Mouse (Mus musculus): ENCODE measurements around the gene Wsb2.
A peak's percentile ranks its signal among the peaks of the same experiment; 100 is the strongest.
"Not testable (repeated sequence)": the region's sequence is repeated elsewhere in the genome, so short reads cannot be mapped to it uniquely, and the experiment has no call there.

Gene Wsb2

DNA sequence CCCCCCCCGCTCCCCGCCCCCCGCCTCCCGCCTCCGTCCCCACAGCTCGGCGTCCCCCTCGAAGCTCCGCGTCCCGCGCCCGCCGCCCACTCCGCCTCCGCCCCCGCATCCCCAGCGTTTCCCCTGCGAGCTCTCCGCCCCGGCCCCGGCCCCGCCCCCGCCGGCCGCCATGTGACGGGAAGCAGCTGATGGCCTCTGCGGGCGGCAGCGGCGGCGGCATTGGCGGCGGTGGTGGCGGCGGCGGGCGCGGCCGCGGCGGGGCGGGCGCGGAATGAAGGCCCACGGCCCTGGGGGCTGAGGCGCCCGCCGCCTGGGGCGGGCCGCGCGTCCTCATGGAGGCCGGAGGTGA is at the start of gene Wsb2:
Gene Wsb2 (plus strand): TSS at position 176 of the 349 bp plus-strand sequence.
- DNase-seq (ENCODE audit: low spot score), result peak; percentile 89

DNA sequence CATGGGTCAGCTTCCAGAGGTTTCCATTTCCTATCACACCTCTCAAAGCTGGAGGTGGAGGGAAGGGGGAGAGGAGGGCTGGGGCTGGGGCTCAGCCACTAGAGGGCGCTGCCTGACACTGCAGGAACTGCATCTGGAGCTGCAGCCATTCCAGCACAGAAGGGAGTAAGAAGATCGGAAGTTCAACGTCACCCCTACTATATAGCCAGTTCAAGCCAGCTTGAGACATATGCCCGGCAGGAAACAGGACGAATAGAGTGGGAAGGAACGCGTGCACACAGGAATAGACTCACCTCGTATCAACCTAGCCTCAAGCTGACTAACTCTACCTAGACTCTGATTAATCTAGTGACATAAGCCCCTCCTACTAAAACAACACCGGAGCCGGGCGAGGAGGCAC is 49.4 kb upstream of the Wsb2 start:
- peak; percentile 76 for DNase-seq (ENCODE audit: low spot score)

DNA sequence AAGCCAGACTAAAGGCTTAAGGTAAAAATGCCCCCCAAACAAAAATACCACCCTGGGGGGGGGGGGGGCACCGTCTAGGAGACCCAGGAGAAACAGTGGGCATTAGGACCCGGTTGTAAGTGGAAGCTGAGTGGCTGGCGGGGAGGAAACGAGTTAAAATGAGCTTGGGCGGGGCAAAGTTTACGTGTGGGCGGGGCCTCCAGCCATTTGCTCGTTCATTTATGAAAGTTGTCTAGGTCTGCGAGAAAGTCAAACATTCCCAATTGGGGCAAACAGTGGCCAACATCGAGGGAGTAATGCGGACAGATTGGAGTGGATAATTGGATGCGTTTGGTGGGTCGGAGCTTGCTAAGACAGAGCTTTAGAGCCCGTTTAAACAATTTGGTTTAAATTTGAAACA is 43.7 kb upstream of the Wsb2 start:
- DNase-seq (ENCODE audit: low spot score), result peak; percentile 59

DNA sequence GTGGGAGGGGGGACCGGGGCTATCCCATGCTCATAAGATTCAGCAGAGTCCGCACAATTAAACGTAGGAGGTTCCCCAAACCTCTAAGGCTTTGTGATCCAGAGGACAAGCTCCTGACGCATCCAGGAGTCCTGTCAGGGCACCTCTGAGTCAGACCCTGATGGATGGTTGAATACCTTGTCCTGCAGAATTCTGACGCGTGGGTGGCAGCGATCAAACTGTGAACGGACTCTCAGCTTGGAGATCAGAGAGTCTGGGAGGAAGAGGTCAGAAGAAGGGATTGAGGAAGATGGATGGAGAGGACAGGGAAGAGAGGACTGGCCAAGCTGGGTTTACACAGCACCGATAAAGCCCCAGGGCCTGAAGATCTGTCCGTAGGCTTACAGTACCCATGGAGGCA is 43.2 kb upstream of the Wsb2 start:
- DNase-seq (ENCODE audit: low spot score), result no peak

DNA sequence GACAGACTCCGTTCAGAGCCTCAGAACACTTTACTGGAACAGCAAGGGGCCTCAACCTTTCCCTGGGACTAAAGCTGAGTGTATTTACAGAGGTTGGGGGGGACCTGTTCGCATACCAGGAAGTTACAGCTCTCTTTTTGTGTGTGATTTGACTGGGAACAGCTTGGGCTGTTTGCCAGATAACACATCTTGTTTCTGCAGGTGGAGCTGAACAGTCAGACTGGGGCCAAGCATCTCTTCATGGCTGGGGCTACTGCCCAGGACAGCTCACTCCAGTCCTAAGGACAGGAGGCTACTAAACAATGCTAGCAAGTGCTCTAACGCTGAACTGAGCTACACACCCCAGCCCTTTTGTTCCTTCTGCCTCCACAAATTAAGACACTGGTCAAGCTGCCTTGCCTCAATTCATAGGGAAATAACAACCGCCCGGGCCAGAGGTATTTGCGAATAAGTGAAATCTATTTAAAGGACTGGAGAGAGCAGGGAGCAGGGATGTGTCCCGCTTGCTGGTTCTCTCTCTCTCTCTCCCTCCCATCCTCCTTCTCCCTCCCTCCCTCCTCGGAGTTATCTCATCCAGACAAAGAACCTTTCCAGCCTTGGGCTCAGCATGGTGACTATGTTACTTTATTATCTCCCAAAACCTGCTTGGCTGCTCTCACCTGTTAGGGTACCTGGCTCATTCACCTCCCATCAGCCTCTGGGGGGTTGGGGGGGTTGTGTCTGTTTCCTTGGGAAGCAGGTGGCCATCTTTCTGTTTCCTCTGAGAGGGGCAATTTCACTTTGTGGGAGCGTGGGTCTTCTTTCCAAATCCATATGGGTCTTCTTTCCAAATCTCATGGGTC is 42.3 kb upstream of the Wsb2 start:
- DNase-seq (ENCODE audit: low spot score), result no peak

DNA sequence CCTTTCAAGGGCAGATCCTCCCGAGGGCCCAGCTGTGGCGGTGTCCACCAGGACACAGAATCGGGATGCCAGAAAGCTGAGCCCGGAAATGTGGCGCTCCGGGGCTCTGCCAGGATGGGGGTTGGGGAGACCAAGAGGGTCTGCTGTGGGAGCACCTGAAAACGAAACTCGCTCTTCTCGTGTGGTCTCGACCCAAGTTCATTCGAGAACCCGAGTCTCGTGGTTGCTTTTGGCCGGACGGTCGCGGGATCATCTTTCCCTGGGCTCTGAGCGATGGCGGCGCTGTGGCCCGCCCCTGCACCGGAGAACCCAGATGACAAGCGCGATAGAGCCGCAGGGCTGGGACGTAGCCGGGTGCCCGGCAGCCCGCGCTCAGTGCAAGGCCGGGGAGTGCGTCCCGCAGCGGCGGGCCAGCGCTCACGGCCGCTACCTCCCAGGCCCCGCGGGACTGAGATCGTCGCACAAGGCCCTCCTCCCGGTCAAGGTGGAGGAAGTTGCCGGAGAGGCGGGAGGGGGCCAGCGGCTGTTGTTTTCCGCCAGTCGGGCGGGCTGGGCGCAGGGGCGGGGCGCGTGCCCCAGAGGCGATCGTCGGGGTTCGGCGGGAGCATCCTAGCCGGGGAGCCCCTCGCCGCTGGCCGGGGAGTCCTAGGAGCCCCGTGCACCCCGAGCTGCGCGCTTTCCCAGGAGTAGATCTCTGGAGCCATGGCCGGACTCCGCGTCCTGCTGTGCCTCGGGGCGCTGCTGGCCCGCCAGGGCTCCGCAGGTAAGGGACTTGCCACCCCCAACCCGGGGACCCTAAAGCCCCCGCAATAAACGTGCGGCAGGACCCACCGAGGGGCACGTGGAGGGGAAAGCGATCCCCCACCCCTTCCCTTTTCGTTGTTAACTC is 38.1 kb upstream of the Wsb2 start, which contains the start of gene Vsig10:
Gene Vsig10 (plus strand): TSS at position 343 of the 889 bp plus-strand sequence.
- peak; percentile 80 for DNase-seq (ENCODE audit: low spot score)

DNA sequence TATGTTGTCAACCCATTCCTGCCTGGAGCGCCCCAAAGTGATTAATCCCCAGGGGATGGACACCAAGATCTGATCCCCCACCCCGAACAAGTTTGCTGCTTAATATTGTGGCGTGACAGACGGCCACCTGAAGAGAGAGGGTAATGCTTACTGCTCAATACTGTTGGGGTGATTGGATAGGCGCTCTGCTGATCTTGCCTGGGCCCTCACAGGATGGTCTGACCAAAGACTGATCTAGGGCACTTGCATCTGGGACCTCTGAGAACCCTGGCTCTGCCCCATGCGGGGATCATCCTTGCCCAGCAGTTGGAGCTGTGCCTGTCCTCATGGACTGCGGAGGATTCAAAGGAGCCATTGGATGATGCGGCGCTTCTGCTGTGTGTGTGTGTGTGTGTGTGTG is 33.4 kb upstream of the Wsb2 start:
- no peak for DNase-seq (ENCODE audit: low spot score)

DNA sequence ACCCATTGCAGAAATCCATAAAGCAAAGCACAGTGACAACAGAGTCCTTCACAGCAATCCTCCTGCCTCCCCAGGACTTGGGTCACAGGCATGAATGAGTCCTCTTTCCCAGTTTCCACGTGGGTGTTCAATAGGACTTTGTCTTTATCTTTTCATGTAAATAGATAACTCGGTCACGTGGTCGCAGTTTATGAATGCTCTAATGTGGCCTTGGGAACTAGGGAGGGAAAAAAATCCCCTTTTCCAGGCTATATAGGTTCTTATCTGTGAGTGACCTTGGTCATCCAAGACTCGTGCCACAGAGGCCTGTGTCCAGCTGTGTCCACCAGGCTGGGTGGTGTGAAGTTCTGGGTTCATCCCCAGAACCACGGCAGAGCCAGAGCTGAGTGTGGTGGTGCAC is 30.7 kb upstream of the Wsb2 start:
- no peak for DNase-seq (ENCODE audit: low spot score)

DNA sequence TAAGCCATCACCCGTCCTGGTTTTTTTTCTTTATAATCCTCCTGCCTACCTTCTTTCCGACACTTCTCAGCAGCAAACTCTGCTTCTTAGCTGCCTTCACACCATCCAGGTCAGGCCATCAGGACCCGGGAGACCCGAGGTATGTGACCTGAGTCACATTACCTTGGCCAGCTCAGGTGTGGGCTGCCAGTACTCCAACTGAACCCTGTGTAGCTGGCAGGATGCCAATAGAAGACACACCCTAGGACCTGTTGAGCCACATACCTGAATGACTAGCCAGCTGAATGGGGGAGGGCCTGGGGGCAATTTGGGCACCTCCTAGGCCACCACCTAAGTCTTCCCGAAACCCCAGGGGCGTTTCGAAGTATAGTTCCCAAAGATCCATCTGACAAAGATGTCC is 26.6 kb upstream of the Wsb2 start:
- no peak for DNase-seq (ENCODE audit: low spot score)

DNA sequence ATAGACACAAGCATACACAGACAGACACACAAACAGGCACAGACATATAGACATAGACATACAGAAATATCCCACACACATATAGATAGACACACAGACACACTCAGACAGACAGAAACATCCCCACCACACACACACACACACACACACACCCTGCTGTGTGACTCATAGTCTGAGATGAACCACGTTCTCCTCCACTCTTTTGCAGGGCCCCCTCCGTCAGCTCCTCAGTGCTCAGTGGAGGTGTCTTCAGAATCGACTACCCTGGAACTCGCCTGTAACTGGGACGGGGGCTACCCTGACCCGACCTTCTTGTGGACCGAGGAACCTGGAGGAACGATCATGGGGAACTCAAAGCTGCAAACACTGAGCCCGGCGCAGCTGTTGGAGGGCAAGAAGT is 19.1 kb upstream of the Wsb2 start:
- no peak for DNase-seq (ENCODE audit: low spot score)

DNA sequence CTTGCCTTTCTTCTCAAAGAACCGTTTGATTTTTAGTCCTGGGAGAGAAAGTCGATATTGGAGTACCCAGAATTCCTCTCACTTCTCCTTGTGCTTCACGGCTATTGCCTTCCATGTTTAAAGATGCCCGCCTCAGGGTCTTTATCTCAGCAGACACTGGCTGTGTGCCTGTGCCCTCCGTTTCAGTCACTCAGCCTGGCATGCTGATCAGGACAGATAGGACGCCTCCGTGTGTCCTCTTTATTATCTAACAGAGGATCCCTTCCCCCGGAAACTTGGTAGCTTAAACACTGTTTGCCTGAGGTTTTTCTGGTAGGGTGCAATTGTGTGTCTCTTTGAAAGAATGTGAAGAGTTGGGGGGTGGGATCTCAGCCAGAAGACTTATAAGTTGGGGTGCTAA is 18.6 kb upstream of the Wsb2 start:
- DNase-seq (ENCODE audit: low spot score), result no peak

DNA sequence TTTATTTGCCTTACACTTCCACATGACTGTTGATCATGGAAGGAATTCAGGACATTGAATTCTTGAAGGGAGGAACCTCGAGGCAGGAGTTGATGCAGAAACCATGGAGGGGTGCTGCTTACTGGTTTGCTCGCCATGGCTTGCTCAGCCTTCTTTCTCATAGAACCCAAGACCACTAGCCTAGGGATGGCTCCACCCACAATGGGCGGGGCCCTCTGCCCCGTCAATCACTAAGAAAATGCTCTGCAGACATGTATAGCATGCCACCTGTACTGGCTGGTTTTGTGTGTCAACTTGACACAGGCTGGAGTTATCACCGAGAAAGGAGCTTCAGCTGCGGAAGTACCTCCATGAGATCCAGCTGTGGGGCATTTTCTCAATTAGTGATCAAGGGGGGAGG is 17.0 kb upstream of the Wsb2 start:
- no peak for DNase-seq (ENCODE audit: low spot score)

DNA sequence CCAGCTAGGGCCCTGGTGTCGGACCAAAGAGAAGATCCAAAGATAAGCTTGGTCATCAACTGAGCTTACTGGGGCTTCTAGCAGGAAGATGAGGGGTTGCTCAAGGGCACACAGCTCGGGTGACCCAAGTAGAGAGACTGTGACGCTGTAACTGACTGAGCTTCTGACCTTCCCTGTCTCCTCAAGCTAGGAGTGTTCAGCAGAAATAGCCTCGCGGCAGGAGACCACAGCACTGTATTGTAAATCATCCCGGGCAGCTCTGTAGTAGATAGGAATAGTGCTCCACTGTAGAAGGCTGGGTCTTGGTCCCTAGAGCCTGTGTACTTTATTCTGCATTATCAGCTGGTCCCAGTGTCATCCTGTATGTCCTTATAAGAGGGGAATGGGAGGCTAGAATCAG is 15.2 kb upstream of the Wsb2 start:
- DNase-seq (ENCODE audit: low spot score), result no peak

DNA sequence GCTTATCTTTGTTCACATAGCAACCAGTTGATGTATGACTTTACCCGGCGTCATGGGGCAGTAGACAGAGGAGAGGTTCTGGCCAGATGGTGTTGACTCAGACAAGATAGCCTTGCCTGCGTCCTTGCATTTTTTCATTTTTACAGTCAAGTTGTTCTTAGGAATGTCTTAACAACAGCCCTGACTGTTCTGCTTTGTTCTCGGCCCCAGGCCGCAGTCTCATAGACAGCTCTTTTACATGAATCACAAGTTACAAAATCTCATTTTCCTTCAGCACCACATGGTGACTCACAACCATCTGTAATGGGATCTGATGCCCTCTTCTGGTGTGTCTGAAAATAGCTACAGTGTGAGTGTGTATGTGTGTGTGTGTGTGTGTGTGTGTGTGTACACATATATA is 12.6 kb upstream of the Wsb2 start:
- DNase-seq (ENCODE audit: low spot score), result not testable (repeated sequence)

DNA sequence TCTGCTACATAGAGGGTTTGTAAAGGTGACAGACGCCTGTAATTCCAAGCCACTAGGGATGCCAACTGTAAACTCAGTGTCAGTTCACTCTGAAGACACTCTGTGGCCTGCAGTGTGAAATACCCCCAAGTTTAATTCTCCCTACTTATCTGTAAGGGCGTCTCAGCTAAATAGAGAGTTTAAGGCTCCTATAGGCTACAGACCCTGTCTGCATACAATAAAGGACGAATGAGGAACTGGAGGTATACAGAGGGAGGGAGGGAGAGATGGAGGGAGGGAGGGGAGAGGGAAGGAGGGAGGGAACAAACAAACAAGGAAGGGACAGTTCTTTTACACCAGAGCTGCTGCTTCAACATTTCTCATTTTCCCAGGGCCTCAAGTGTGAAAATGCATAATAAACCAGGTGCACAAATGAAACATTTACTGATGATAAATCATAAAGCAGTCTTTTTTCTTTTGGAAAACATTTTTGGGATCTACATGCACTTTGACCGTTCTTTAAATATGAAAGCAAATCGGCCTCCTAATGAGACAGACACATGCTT is 11.6 kb upstream of the Wsb2 start:
- DNase-seq (ENCODE audit: low spot score), result no peak

DNA sequence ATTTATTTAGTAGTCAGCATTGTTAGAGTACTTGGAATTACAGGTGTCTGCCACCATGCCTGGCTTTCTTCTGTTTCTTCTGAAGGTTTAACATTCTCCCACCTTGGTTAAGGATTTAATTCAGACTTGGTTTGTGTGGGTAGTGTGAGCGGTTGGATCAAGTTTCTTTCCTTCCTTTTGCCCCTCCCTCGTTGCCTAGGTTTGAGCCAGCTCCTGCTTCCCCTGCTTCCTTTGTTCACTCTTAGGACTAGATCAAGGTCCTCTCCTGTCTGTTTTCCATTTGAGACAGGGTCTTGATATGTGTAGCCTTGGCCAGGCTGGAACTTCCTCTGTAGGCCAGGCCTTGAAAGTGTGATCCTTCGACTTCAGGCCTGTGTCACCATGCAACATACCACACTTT is 10.8 kb upstream of the Wsb2 start:
- DNase-seq (ENCODE audit: low spot score), result no peak

DNA sequence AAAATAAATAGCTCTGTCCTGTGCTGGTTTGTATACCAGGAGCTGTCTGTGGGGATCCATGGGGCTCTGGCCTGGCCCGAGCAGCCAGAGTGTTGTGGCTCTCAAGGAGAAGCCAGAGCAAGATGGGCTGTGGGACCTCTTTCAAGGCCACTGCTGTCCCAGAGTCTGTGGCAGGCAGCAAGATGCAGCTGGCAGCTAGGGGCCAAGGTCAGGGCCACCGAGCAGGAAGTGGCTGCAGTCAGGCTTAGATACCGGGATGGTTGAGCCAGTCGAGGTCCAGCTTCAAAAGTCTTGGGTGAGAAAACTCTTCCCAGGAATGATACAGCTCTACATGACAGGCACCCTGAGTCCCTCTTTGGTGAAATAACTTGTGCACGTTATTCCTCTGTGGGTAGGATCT is 10.1 kb upstream of the Wsb2 start:
- DNase-seq (ENCODE audit: low spot score), result peak; percentile 47

DNA sequence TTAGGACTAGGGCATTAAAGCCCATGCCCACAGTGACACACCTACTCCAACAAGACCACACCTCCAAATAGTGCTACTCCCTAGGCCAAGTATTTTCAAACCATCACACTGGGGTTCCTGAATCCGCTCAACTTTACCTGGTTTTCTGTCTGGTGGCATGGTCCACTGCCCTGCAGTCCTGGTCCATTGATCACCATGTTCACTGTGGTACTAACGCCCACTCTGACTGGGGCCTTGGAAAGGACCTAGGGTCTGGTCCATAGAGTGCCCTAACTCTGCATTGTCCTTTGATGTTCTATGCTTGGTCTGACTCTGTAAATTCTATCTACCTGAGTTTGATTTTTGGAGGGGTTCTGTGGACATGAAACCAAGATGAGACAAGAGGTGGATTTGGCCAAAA is 9.3 kb upstream of the Wsb2 start:
- DNase-seq (ENCODE audit: low spot score), result no peak

DNA sequence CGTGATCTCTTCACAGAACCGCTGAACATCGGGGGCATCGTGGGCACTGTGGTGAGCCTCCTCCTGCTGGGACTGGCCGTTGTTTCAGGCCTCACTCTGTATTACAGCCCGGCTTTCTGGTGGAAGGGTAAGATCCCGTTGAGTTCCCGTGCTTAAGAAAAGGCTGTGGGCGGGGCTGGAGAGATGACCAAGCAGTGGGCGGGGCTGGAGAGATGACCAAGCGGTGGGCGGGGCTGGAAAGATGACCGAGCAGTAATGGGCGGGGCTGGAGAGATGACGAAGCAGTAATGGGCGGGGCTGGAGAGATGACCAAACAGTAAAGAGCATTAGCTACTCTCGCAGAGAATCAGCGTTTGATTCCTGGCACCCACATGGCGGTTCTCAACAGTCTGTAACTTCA is 8.8 kb upstream of the Wsb2 start:
- peak; percentile 31 for DNase-seq (ENCODE audit: low spot score)

DNA sequence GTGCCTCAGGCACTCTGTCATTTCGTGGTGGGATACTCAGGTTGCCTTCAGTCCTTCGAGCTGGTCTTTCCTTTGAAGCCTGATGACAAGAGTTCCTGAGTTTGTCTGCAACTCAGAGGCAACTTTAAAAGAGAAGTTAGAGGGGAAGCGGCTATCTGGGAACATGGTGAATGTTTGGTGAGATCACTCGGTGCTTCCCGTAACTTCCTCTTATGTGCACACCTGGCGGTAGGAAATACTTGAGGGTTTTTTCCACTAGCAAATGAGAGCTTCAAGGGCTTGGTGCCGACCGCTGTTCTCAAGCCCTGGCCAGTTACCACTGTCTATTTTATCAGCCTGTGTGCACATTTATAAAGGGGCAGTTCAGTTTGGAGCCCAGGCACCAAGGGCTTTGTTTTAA is 3.0 kb upstream of the Wsb2 start:
- DNase-seq (ENCODE audit: low spot score), result no peak

DNA sequence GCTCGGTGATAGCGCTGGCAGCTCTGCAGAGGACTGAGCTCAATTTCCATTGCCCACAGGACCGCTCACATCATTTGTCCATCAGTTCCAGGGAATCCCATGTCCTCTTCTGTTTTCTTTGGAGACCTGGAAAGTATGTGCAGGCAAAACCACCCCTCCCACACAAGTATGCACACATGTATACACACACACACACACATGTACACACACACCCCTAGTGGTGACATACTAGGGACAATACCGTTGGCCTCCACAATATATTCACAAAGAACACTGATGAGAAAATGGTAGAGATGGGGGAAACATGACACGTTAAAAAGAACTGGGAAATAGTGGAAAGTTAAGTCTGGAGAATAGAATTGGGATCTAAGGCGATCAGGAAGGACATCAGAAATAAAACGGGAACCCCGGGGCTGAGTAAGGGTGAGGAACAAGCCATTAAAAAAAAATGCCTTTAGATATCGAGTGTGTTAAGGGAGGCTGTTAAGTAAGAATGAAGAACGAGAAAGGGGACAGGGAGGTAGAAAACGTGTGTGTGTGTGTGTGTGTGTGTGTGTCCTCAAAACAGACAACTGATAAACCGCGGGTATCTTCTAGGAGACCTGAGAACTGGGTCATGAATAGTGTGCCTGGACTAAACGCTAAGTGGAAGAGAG is 1.3 kb upstream of the Wsb2 start:
- DNase-seq (ENCODE audit: low spot score), result no peak

DNA sequence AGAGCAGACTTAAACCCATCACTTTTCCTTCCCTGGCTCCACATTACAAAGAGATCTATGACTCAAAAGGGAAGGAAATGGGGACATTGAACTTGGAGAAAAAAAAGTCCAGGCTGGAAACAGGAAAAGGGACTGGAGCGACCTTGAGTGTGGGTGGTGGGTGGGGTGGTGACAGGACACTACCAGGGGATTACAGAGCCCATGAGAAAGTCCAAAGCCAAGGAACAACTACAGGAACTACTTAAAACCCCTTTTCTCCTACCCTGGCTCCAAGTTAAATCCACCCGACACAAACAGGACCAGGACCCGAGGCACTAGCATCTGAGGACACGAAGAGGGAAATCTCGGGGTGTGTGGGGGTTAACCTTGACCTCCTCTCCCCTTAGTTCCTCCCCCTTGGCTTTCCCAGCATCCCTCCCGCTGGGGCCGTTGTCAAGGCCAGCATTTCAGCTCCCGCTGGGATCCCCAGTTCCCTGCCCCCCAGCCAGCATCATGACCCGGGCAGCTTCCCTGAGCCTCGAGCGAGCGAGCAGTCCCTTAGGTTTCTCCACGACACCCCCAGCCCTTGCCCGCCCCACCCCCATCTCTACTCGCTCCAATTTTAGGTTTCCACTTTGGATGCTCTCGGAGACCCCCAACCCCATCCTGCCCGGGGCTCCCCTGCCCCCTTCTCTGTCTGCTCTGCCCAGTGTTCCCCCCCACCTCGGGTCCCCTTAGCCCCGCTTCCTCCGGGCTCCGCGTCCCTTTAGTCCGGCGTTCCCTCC is 557 bp upstream of the Wsb2 start:
- DNase-seq (ENCODE audit: low spot score), result peak; percentile 74
